Mouse (Mus musculus) liver, embryonic 16.5 days (tissue): ENCODE measurements at regions not wholly inside any gene's neighbourhood (a gene's known extent, or its start where the extent isn't known, plus 50 kb on each side); places are given as distances from the start of the nearest gene placed in this dataset.

Source experiments
- ATAC-seq: fragments of 200-750 bp; cut with Nextera tagmentation; 2 replicates; pipeline ENCODE4 v1.8.0; 2017; ENCODE audit warnings: low read depth, mild to moderate bottlenecking, moderate number of reproducible peaks, moderate library complexity
- H3K27ac ChIP-seq: fragments of 300-500 bp; sonication (generic); 2 replicates; pipeline ENCODE4 v1.5.1; 2014; ENCODE audit warnings: mild to moderate bottlenecking, low read length
- H3K27me3 ChIP-seq: fragments of 300-500 bp; sonication (generic); 2 replicates; pipeline ENCODE4 v1.6.1; 2014; ENCODE audit warnings: low read depth, low read length, mixed read lengths; ENCODE audit not compliant: control insufficient read depth, insufficient read depth
- H3K36me3 ChIP-seq: fragments of 300-500 bp; sonication (generic); 2 replicates; pipeline ENCODE4 v1.6.1; 2014; ENCODE audit warnings: mild to moderate bottlenecking; ENCODE audit not compliant: control insufficient read depth, insufficient read depth
- H3K4me1 ChIP-seq: fragments of 300-500 bp; sonication (generic); 2 replicates; pipeline ENCODE4 v1.6.1; 2014; ENCODE audit warnings: low read depth, low read length, mixed read lengths; ENCODE audit not compliant: control insufficient read depth
- H3K4me2 ChIP-seq: fragments of 300-500 bp; sonication (generic); 2 replicates; pipeline ENCODE4 v1.6.1; 2014; ENCODE audit warnings: low read depth, low read length, mixed read lengths
- H3K4me3 ChIP-seq: fragments of 300-500 bp; sonication (generic); 2 replicates; pipeline ENCODE4 v1.5.1; 2014; ENCODE audit warnings: low read depth, mild to moderate bottlenecking, low read length
- H3K9ac ChIP-seq: fragments of 300-500 bp; sonication (generic); 2 replicates; pipeline ENCODE4 v1.6.1; 2014; ENCODE audit warnings: low read depth, low read length
- H3K9me3 ChIP-seq: fragments of 300-500 bp; sonication (generic); replicated peaks from 2 replicates; pipeline ENCODE4 v1.6.1; 2016; ENCODE audit warnings: low read length; ENCODE audit not compliant: control insufficient read depth
- WGBS: fragments of 180-500 bp; shearing (Covaris S2); extraction: QIAGEN DNeasy Blood & Tissue Kit; methylation state at CpG from one replicate; pipeline ENCODE4 v1.1.7; 2014; ENCODE audit not compliant: insufficient replicate concordance; 5-methylcytosine and 5-hydroxymethylcytosine counted together

DNA sequence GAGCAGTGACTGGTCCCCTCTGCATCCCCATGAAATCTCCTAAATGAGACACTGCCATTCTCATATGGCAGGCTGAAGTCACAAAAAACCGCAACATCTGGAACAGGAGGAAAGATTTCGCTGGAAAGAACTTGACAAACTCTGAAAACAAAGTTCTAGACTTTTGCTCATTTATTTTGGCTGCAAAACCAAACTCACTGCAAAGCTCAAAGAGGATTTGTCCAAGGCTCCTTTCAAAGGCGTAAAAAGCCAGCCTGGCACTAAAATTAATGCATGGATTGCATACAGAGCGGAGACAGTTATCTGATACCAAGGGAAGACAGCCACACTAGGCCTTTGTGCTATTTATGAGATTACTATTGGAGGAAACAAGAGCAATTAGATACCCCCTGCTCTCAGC lies 90.3 kb upstream of the Meis1 start:
- no peak for ATAC-seq
- H3K4me3 ChIP-seq = no peak overlapping the region
- 58% methylated on average over 4 of the region's 4 CpGs for WGBS

DNA sequence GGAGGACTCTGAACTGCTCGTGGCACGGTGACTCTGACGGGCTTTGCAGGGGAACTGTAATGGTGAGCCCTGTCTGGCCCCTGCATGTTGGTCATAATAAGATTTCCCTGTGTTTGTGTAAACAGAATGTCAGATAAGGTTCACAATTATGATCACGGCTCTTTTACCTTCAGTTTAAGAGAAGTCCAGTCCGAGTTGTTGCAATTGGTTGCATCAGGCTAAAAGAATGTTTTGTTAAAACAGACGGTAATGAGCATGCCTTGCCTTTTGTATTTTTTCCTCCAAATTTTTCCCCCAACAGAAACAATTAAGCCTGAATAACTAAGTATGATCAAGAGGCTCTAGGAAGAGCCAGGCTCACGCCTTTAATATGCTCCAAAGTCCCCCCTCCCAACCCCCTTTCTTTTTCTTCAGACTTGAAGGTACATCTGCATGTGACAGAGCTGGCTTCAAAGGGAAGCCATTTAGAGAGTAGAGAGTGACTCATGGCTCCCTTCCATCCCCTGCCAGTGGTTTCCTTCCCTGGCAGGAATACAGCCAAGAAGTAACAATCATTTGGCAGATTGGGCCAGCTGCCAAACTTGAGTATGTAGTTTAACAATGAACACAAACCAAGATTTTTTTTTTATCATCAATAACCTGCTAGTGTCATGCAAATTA lies 93.3 kb upstream of the Meis1 start:
- no peaks in the 10 kb centered on the region for H3K36me3 ChIP-seq
- H3K4me2 ChIP-seq = no peak overlapping the region
- H3K4me1 ChIP-seq = no peaks in the 10 kb centered on the region
- no peak overlapping the region for H3K4me3 ChIP-seq
- WGBS = 39% methylated on average over 7 of the region's 7 CpGs
- no peak overlapping the region for H3K27ac ChIP-seq
- no peaks in the 10 kb centered on the region for H3K27me3 ChIP-seq
- H3K9ac ChIP-seq = no peak overlapping the region
- no peaks in the 10 kb centered on the region for H3K9me3 ChIP-seq
- ATAC-seq = no peak

More for the DNA sequence above, 90.3 kb upstream of the Meis1 start:
- H3K27me3 ChIP-seq = no peaks in the 10 kb centered on the region
- H3K4me2 ChIP-seq = no peak overlapping the region
- no peaks in the 10 kb centered on the region for H3K36me3 ChIP-seq
- no peak overlapping the region for H3K27ac ChIP-seq
- no peaks in the 10 kb centered on the region for H3K4me1 ChIP-seq
- H3K9ac ChIP-seq = no peak overlapping the region
- no peaks in the 10 kb centered on the region for H3K9me3 ChIP-seq

DNA sequence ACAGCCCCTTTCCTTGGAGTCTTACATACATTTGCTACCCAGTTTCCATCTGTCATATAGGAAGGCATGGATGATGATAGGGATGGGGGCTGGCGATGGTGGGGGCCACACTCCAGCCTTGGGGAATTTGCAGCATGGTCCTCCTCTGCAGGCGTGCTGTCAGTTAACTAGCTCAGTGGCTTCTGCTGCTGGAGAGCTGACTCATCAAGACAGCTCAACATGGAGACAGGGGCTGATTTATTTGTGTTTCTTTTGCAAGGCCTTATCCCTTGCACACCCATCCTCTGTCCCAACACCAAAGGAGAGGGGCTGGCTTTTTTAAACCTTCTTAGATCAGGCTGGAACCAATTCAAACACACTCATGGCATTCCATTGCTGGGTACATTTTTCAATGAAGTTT lies 98.3 kb upstream of the Meis1 start:
- no peak for ATAC-seq
- WGBS = 50% methylated on average over 2 of the region's 2 CpGs
- Histone ChIP-seq H3K4me3 (no peak overlapping the region), H3K4me2 (no peak overlapping the region), H3K9me3 (no peaks in the 10 kb centered on the region), H3K27ac (no peak overlapping the region), H3K36me3 (no peaks in the 10 kb centered on the region), H3K9ac (no peak overlapping the region), H3K27me3 (no peaks in the 10 kb centered on the region), H3K4me1 (no peaks in the 10 kb centered on the region)

DNA sequence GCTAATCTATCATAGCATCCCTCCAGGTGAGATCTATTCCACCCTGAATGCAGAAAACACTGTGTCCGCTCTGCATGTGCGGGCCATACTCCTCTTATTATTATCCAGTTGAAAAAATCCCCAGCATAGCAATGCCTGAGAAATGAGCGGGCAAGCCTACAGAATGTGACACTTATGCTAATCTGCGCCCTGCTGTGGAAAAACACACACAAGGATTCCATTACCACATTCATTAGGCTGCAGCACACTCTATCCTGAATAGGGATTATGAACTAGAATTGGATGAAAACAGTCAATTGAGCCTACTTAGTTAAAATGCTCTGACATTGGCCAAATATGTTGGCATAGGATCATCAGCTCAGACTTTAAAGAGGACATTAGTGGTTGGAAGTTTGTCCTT lies 99.5 kb upstream of the Meis1 start:
- Histone ChIP-seq H3K4me1 (no peaks in the 10 kb centered on the region), H3K4me3 (no peak overlapping the region), H3K4me2 (no peak overlapping the region), H3K9ac (no peak overlapping the region), H3K36me3 (no peaks in the 10 kb centered on the region), H3K27me3 (no peaks in the 10 kb centered on the region), H3K27ac (no peak overlapping the region), H3K9me3 (no peaks in the 10 kb centered on the region)
- 61% methylated on average over 4 of the region's 4 CpGs for WGBS
- ATAC-seq = no peak

DNA sequence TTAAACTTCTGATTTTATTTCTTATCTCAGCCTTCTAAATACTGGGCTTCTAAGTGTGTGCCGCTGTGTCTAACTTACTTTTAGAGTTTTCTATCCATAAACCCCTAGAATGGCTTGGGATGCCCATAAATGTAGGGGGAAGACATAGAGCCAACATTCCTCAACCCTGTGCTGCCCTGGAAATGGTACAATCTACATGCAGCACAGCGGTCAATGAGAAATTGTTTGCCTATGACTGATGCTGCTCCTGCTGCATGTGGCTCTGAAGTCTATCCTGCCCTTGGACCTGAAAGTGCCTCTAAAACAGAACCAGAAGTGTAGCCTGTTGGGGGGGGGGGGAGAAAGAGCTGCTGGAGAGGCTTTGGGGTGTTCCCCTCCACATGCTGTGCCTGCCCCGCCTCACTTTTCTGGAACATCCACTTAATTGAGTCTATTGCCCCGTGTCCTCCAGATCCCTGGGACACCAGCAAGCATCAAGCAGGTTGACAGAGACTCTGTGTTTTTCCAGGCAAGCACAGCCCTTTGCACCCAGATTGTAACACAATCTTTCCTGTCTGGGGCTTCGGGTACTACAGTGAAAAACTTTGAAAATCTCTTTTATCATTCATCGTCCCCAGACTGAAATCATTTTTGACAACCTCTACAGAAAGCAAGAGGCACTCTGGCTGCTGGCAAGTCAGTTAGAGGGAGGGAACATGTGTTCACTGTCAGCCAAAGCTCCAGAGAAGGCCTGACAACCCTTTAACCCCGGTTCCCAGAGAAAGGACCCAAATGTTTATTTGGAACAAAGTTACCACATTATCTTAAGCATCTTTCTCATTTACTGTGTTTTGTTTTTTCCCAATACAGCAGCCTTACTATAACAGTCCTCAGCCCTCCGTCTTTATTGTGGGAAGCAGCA lies 101.4 kb upstream of the Meis1 start:
- Histone ChIP-seq H3K4me1 (no peaks in the 10 kb centered on the region), H3K27me3 (no peaks in the 10 kb centered on the region), H3K4me2 (no peak overlapping the region), H3K27ac (no peak overlapping the region), H3K36me3 (no peaks in the 10 kb centered on the region), H3K9ac (no peak overlapping the region), H3K4me3 (no peak overlapping the region), H3K9me3 (no peaks in the 10 kb centered on the region)
- ATAC-seq = no peak
- WGBS = 52% methylated on average over 8 of the region's 8 CpGs

DNA sequence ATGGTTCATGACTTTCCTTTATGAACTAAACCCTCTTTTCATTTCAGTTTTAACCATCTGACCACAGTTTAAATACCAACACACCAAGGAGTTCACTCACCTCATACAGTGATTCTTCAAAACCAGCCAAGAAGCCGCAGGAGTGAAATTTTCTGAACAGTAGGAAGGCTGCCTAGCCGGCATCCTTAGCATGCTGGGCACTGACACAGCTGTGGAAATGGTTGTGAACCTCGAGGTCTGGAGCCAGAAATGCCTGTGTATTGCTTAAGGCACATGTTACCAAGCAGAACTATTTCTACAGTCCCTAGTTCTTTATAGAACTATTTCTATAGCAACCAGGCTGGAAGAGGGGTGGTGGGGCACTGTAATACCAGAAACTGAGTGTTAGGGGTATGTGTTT lies 102.1 kb upstream of the Meis1 start:
- no peaks in the 10 kb centered on the region for H3K4me1 ChIP-seq
- no peak overlapping the region for H3K4me3 ChIP-seq
- H3K27me3 ChIP-seq = no peaks in the 10 kb centered on the region
- no peak overlapping the region for H3K27ac ChIP-seq
- no peak for ATAC-seq
- H3K36me3 ChIP-seq = no peaks in the 10 kb centered on the region
- H3K4me2 ChIP-seq = no peak overlapping the region
- no peak overlapping the region for H3K9ac ChIP-seq
- H3K9me3 ChIP-seq = no peaks in the 10 kb centered on the region
- WGBS = 48% methylated on average over 3 of the region's 3 CpGs

DNA sequence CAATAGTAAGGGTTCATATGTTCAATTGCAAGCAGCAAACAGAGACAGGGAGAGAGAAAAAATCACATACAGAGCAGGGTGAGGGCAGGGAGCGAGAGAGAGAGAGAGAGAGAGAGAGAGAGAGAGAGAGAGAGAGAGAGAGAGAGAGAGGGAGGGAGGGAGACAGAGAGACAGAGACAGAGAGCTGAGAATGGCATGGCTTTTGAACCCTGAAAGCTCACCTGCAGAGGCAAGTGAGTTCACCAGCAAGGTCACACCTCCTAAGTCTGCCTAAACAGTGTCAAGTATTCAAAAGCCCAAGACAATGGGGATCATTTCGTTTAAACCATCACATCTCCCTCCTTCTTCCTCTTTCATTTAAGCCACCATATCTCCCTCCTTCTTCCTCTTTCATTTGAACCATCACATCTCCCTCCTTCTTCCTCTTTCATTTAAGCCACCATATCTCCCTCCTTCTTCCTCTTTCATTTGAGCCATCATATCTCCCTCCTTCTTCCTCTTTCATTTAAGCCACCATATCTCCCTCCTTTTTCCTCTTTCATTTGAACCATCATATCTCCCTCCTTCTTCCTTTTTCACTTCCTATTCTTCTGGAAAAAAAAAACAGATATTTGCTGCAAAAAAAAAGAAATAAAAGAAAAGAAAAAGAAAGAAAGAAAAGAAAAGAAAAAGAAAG lies 116.7 kb upstream of the Meis1 start:
- Histone ChIP-seq H3K9ac (no peak overlapping the region), H3K27ac (no peak overlapping the region), H3K4me1 (no peaks in the 10 kb centered on the region), H3K36me3 (no peaks in the 10 kb centered on the region), H3K4me2 (no peak overlapping the region), H3K4me3 (no peak overlapping the region), H3K9me3 (no peaks in the 10 kb centered on the region), H3K27me3 (no peaks in the 10 kb centered on the region)
- ATAC-seq = no peak
- WGBS = 23% methylated on average over 2 of the region's 2 CpGs

DNA sequence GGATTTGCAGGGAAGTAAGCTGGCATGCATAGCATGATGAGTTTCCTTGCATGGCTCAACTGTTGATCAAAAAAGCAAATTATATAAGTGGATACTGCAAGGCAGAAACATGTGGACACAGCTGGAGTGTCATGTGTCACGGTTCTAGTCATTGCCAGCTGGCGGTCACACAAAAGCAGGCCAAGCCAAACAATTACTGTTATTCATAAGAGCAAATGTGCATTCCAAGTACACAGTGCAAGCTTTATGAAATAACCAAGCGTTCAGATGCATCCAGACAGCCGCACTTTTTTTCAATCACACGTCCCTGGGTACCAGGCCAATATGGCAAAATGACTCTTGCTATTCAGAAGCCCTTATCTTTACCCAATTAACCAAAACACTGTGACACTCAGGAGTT lies 119.6 kb upstream of the Meis1 start:
- Histone ChIP-seq H3K36me3 (no peaks in the 10 kb centered on the region), H3K4me1 (no peaks in the 10 kb centered on the region), H3K4me3 (no peak overlapping the region), H3K9ac (no peak overlapping the region), H3K27ac (no peak overlapping the region), H3K27me3 (no peaks in the 10 kb centered on the region), H3K4me2 (no peak overlapping the region), H3K9me3 (no peaks in the 10 kb centered on the region)
- no peak for ATAC-seq
- 69% methylated on average over 5 of the region's 5 CpGs for WGBS

DNA sequence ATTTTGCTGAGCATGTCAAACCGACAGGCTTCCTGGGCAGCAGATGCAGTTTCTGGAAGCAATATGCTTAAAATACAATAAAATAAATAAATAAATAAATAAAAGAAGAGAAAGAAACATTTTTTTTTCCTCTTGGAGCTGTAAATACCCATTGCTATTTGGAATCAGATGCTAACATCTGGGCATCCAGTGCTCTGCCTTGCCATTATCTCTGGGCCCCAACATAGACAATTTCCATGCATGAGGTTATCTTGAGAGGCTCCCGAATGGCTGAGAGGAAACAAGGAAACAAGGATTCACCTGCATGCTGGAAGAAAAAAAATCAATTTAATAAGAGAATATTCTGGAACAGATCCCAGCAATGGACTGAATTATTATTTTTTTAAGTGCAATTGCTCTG lies 120.0 kb upstream of the Meis1 start:
- no peaks in the 10 kb centered on the region for H3K9me3 ChIP-seq
- 51% methylated on average over 2 of the region's 2 CpGs for WGBS

More for the DNA sequence above, 120.0 kb upstream of the Meis1 start:
- H3K9ac ChIP-seq = no peak overlapping the region
- H3K4me2 ChIP-seq = no peak overlapping the region
- H3K27me3 ChIP-seq = no peaks in the 10 kb centered on the region
- no peak overlapping the region for H3K4me3 ChIP-seq
- H3K4me1 ChIP-seq = no peaks in the 10 kb centered on the region
- ATAC-seq = no peak
- H3K36me3 ChIP-seq = no peaks in the 10 kb centered on the region
- no peak overlapping the region for H3K27ac ChIP-seq
